Mouse (Mus musculus) lung, postnatal 36 days (tissue): ENCODE results near the gene Rnasek.

Experiments used
- DNase-seq: peaks from one replicate; pipeline ENCODE4 v3.0.0; 2022; ENCODE audit warnings: mixed read lengths

Gene Rnasek

DNA sequence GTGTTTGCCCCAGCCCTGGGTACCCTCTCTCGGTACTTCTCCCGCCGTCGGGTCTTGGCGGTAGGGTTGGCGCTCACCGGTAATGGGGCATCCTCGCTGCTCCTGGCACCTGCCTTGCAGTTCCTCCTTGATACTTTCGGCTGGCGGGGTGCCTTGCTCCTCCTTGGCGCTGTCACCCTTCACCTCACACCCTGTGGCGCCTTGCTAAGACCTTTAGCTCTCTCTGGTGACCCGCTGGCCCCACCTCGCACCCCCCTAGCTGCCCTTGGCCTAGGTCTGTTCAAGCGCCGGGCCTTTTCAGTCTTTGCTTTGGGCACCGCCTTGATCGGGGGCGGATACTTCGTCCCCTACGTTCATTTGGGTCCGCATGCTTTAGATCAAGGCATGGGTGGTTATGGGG lies 24.3 kb downstream of the Rnasek start:
- no peak for DNase-seq

DNA sequence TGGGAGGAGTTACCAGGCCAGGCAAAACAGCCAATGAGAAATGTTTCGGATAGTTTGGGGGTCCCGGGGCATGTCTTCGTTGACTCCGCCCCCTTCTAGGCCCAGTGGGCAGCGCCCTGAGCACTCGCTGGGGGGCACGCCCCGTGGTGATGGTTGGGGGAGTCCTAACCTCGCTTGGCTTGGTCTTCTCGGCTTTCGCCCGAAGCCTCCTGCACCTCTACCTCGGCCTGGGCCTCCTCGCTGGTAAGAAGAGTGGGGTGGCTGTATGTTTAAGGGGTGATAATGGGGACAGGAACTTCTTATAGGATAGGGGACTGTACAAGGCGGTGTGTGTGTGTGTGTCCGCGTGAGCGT lies 24.8 kb downstream of the Rnasek start:
- DNase-seq: no peak

DNA sequence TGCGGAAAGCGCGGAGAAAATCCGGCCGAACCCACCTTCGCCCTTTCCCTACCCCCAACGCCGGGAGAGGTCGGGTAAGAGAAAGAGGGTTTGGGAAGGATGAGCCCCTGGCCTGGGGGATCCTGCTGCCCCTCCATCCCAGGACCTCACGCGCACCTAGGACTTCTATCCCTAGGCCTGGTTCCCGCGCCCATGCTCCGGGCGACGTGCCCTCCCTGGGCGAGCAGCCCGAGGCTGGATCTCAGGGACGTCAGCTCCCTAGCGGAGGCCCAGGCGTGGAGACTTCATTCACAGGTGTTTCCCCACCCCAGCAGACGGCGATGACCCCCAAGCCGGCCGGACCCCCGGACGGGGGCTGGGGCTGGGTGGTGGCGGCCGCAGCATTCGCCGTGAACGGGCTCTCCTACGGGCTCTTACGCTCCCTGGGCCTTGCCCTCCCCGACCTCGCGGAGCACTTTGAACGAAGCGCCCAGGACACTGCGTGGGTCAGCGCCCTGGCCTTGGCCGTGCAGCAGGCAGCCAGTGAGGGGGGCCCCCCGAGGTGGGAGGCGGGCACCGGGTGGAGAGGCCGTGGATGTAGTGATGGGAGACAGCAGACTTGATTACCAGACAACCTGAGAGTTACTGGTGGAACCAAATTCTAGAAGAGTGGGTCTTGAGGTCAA lies 25.3 kb downstream of the Rnasek start:
- DNase-seq: no peak

DNA sequence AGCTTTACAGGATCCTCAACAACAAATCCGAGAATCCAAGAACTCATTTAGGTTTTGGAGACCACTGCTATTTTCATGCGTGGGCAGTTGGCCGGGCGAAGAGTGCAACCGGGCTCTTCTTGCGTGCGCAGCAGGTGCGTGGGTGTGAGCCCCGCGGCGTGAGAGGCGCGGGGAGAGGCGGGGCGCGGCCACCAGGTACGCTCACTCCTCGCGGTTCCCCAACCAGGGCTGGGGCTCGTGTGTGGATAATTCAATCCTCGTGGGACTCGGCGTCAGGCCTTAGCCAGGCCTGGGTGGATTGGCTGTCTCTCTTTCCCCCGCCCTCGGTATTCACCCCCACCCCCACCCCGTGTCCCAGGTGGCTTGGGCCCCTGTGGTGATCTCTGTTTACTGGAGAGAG lies 25.9 kb downstream of the Rnasek start:
- DNase-seq: no peak

DNA sequence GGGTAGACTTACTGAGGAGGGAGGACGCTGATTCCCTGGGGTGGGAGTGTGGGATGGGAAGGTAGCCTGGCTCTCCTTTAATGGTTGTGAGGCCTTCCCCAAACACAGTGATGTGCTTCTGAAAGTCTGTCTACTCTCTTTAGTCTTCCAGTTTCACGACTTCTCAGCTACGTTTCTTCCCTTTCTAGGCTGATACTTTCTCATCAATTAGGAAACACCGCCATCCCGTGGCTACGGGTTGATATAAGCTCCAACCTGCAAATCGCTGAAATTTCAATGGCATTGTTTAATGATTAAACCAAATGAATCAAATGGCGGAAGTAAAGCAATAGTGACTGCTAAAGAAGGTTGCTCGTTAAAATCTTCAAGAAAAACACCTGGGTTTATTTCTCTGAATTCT lies 26.7 kb downstream of the Rnasek start:
- DNase-seq: peak; percentile 90

DNA sequence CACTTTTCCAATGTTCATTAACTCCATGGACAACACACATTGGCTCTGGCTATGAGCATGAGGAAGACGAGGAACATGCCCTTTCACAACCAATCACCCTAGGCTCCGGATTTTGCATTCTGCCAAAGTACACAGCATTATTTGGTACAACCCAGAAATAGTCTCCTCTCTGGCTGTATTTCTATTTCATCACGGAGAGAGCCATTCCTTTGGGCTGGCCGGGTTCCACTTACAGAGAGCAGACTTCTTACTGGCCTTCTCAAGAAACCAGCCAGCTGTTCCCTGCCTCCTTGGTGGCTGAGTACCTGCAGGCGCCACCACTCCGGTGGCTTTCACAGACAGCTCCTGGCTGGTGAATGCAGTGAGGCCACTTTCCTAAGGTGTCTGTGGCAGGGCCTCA lies 27.2 kb downstream of the Rnasek start, which contains the start of gene Slc16a11:
TSS of gene Slc16a11 (plus strand) at position 330 of the 400 bp plus-strand sequence.
- DNase-seq: peak; percentile 61

DNA sequence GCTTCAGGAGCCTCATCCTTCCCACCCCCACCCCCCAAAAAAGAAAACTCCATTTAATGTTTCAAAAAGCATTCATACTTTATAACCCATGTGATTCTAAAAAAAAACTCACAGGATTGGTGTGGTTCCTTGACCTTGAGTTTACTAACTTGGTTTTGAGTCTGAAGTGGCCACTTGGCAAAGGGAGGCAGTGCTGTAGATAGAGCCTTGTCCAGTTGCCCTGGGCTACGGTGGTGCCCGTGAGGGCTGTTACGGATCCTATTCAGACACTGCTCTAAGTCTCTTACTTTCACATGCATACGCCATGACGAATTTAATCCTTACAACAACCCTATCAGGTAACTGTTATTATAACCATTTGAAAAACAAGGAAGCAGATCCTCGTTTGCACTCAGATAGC lies 27.7 kb downstream of the Rnasek start:
- peak; percentile 80 for DNase-seq

DNA sequence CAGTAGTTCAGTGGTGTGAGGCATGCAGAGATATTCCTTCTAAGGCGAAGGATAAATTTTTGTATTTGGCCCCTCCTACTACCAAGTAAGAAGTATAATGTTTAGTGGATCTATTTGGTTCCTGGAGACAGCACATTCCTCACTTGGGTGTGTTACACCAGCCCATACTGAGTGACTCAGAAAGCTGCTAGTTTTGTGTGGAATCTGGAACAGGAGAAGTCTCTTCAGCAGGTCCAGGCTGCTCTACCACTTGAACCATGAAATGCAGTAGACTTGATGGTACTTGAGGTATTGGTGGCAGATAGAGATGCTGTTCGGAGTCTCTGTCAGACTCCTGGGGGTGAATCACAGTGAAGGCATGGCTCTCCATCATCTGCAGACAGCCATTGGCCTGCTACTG lies 29.0 kb downstream of the Rnasek start:
- no peak for DNase-seq

DNA sequence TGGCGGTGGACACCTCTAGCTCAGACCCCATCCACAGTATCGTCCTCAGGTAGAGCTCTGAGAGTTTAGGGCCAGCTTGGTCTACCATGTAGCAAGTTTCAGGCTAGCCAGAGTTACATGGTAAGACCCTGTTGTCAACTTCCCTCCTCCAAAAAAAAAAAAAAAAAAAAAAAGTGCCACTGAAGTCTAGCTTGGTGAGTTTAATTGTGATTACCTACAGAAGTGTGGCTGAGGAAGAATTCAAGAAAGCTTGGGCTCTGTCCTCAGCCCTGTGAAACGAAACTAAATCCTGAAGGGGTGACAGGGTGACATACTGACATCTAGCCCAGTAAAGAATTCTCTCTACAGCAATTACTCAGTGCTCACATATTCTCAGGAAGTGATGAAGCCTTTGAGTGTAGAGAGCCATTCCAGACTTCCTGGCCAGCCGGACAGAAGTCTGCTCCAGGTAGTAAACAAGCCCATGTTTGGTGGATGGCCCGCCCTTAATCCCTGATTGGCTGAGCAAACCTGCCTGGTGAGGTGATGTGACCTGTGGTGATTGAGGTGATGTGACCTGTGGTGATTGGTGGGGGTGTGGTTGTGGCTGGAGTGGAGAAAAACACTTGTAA lies 30.8 kb downstream of the Rnasek start:
- no peak for DNase-seq

DNA sequence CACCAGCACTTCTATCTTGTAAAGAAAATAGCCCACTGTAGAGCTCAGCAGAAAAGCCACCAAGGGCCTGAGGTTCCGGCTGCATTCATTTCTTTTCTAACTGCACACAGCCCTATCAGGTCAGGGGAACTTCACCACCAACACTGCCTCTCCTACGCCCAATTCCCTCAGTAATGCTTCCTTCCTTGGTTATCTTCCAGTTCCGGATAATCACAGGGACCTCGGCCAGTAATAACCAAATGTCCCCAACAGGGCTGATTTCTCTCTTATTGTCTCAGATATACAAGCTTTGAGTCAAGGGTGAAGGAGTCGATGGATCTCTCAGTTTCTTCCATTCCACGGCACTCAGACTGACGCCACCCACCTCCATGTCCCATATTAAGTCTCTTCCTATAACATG lies 32.4 kb downstream of the Rnasek start:
- DNase-seq: no peak

DNA sequence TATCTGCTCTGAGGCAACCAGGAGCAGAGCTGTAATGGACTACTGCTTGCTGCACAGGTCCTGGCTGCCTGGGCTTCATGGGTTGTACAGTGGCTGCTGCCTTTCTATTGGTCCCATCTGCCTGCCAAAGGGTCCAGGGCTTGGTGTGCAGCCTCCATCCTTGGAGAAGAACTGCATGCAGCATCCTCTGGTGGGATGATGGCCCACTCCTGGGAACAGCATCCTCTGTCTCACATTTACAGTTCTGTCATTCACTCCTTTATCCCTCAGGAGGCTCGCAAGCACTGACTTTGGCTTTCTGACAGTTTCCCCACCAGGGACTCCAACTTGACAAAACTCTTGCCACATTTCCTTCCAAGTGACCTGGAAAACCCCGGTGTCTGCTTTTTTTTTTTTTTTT lies 32.8 kb downstream of the Rnasek start:
- DNase-seq: no peak

DNA sequence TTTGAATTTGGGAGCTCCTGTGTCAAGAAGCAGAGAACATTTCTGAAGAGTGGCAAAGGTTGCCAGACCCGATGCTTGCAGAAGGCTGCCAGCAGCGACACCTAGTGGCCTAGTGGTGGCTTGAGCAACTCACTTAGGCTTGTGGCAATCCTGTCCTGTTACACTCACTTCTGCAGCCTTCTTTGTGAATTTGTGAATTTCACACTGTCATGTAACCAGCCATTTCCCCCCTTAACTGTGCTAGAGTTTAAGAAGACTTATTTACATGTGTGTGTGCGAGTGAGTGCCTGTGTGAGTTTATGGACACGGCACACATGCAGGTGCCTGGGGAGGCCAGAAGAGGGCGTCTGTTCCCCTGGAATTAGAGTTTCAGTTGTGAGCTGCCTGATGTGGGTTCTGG lies 38.0 kb downstream of the Rnasek start:
- DNase-seq: peak; percentile 93

DNA sequence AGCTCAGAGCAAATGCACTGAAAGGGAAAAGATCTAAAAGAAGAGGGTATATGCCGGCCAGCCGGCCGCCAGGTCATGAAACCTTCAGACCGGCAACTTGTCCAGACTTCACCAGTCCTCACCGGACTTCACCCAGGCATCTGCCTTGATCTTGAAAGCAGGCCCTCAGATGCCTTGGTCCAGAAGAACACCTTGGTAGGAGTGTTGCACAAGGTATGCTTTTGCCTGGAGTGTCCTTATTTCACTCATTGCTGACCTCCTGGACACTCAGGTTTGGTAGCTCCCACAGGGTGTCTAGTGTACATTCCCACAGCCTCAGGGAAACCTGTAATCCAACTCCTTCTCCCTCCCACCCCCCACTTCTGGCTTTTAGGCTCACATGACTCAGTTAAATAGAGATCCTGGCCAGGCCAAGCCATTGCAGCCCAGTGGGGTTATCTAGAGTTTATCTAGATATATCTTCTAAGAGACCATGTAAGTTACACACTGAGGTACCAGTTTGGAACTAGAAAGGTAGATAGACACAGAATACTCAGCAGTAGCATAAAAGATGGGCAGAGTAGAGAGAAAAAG lies 39.5 kb downstream of the Rnasek start:
- peak; percentile 66 for DNase-seq

DNA sequence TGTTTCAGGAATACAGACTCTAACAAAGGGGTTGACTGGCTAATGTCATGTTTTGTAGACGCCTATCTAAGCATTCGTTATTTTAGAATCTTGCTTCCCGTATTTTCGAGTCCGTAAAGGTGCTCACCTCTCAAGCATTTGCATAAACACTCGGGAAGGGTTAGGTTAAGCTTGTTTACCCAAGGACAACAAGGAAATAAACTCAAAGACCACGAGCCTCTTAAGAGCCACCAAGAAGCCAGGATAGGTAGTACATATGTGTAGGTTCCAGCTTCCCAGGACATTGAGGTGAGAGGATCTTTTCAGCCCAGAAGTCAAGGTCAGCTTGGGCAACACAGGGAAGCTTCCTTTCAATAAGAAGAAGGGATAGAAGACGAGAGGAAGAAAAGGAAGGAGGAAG lies 40.5 kb downstream of the Rnasek start:
- DNase-seq: peak; percentile 53

DNA sequence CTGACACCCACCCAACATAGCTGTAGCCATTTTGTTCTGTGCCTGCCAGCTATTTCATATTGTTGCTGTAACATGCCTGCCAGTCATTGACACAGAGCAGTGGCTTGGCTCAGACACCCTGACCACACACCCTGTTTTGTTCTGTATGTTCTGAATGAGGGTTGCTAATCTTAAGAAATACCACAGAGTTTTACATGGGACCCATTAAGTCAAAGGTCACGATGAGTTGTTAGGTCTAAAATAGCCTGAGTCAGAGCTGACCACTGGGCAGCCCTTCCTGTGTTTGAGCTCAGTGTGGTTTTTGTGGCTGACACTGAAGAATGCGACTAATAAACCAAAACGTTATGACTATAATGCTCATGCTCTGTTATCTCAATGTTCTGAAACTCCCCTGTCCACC lies 41.3 kb downstream of the Rnasek start:
- DNase-seq: peak; percentile 71

DNA sequence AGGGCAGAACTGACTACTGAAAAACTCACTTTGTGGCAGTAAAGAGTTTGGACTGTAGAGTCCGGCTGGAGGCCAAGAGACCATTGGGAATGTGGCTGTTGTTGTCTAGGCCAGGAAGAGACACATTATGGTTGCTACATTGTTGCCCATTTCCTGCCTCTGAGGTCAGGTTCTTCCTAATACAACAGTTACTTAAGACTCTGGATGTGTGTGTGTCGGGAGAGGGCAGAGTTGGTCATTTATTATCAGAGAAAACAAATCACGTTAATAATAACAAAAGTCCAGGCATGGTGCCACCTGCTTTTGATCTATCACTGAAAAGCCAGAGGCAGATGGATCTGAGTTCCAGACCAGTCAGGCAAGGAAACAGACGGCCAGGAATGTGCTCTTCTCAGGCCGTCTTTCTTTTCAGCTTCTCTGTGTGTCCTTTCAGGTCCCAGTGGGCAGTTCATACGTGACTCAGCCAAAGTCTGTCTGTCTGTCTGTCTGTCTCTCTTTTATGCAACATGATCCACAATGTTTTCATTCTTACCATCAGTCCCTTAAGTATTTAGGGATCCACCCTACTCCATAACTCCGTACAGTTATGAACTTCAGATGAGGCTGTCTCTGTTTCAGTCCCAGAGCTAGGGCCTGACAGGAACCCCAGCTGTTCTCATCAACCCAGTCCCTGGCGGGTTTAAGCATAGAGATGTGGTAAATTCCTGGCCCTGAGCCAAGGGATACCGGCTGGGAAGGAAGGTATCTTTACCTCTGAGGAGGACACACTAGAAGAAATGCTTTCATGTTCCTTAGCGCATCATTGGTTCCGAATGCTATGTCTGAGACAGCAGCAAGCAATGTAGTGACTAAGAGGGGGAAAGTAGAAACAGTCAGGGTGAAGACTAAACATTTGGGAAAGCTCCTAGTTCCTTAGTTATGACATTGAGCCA lies 46.0 kb downstream of the Rnasek start:
- DNase-seq: peak; percentile 80

DNA sequence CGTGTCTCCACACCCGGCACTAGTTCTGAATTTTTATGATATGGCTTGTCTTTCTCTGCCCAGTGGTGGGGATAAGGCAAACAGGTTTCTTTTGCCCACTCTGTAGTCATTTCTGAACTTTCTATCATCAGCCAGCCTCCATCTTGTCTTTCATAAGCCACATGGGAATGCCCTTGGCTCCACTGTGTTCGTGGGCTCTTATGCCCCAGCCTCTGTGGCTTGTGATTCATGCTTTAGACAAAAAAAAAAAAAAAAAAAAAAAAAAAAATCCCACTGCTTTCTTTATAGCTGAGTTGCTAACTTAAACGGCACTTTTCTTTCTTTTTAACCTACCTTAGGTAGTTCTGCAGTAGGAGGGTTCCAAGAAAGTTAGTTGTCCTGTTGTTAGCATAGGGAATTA lies 47.5 kb downstream of the Rnasek start:
- DNase-seq: no peak

DNA sequence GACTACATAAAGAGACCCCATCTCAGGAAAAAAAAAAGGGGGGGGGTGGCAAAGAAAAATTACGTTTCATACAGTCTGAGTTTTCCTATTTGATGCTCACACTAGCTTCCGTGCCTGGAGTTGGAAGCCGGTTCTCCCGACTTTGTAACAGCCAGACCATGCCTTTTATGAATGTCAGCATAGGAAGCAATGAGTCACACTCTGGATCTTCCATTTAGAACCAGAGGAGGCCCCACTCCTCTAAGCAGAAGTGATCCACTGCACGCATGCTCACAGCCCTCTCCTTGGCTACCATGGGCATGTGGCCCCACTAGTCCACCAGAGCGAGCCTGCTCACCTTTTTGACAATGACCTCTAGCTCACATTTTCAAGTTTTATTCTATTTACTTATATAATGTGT lies 48.5 kb downstream of the Rnasek start:
- no peak for DNase-seq

DNA sequence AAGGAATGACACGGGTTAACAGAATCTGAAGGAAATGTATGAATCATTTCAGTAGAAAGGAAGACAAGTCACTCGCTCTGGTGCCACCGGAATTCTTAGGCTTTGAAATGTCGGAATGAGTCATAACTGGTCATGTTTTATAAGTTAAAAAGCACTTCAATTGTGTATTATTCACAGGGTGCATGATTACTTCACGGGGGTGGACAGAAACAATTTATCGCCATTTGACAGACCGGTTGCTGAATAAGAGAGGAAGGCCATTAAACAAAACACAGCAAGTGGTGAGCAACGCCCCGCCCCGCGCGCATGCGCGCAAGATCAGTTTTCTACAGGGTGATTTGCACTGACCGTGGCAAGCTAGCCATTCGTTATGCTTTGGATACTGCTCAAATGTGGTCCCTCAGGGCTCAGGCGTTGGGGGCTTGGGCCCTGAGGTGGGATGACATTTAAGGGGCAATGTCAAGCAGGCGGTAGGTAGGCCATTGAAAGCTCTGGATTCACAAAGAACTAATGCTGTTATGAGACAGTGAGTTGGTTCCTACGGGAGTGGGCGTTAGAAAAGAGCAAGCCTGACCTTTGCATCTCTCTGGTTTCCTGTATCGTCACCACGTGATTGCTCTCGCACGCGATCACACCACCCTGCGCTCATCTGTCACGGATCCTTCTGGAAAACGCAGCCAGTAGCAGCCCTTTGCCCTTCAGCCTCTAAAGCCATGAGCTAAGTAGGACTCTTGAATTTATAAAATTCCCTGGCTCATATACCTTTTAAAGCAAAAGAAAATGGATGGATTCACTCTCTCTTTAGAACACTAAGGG lies 50.1 kb downstream of the Rnasek start:
- DNase-seq: no peak
